Mouse (Mus musculus) v-Abl transformed pro-B cells (cell line): ENCODE results near the gene Bptf.

ENCODE experiments used
- in situ Hi-C, 2 experiments: fragments of 400-800 bp; cut with MboI; formaldehyde crosslinking; loops; one replicate each; pipeline ENCODE4 v1.15.1; 2025; ENCODE audit not compliant: unreplicated experiment in 2 of 2

Gene Bptf

DNA sequence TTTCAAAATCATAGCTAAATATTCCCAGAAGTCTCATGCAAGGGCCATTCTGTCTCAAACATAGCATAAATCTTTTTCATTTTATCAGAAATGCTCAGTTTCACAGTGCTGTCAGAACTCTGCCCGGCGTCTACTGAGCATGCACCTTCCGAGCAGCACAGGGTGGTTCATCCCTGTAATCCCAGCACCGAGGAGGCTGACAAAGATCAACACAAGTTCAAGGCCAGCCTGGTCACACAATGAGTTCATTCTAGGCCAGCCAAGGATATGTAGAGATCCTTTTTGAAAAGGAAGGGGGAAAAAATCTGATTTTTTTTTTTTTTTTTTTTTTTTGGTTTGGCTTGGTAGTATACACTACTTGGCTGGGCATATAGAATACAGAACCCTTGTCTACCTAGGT, 6.9 kb downstream of the Bptf start:
- in situ Hi-C loops, result no loop called here

DNA sequence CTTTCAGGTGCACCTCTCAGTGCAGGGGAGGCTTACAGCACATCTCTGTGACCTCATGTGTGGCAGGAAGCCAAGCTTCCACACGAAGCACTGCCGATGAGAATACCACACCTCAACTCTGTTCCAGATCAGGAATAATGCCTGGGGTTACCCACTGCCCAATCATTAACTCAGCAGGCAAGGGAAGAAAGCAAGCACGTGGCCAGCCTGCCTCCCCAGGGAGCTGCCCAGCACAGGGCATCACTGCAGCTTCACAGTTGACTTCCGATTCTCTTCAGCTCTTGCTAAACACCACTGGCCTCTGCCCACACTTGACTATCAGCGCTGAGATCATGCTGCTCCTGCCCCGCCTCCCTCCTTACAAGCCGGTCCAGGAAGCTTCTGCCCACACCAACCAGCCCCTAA, 7.6 kb downstream of the Bptf start:
- in situ Hi-C loops, result no loop called here

DNA sequence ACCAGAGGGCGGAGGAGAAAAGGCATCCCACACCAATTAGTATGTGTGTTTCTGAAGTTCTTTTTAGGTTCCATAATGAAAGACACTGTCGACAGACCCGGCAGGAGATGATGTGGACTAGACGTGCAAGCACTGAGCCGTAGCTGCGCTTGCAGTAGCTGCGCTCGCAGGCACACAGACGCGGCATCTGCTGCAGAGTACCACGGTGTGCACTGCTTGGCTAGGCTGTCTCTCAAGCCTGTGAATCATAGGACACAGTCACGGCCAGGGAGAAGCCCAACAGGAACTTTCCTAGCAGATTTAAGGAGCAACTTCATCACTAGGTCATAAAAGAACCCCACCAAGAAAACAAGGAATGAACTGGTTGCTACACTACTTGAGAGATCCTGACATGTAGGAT, 14.1 kb downstream of the Bptf start:
- in situ Hi-C loops, result no loop called here

- in situ Hi-C loops, result loop anchor here in 1 of 2 experiments (5.0 kb wide), 1 partner anchor 38 kb away; no protein-coding TSS in a partner anchor
These were observed 17.9 kb downstream of the Bptf start for GRCm38 (mm10) chr11:107113881-107114557.

DNA sequence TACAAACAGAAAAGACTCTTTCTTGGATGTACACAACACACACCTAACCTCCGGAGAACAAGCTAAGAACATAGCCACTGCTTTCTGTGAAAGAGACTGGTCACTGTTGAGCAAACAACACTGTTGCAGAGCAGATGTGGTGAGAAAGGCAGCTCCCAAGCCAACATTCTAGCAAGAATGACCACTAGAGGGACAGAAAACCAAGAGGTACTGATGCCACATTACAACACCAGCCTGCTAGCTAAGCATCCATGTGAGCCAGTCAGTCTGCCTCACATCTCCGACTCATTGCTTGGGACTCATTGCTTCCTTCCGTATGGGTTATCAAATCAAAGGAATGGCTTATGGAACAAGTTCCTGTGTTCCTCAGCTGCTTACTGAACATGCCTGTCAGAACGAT, 18.8 kb downstream of the Bptf start:
- in situ Hi-C loops, result loop anchor here in 1 of 2 experiments (5.0 kb wide), 1 partner anchor 39 kb away; no protein-coding TSS in a partner anchor

- in situ Hi-C loops, result loop anchor here (5.0 to 10.0 kb wide), 3 partner anchors 33 to 365 kb away; partner anchors contain the start of genes Pitpnc1 (in 1 of the 2) and Psmd12 (in 1 of the 2)
These were observed 22.3 kb downstream of the Bptf start for GRCm38 (mm10) chr11:107109669-107110068.

GRCm38 (mm10) chr11:107108892-107109291, 23.0 kb downstream of the Bptf start:
- in situ Hi-C loops, result loop anchor here in 1 of 2 experiments (5.0 to 10.0 kb wide), 2 partner anchors 33 to 366 kb away; partner anchors contain the start of genes Pitpnc1 and Psmd12

- in situ Hi-C loops, result loop anchor here in 1 of 2 experiments (5.0 to 10.0 kb wide), 2 partner anchors 35 to 367 kb away; partner anchors contain the start of genes Pitpnc1 and Psmd12
These were observed 24.2 kb downstream of the Bptf start for GRCm38 (mm10) chr11:107107725-107108078.

- in situ Hi-C loops, result loop anchor here in 1 of 2 experiments (5.0 to 10.0 kb wide), 2 partner anchors 35 to 368 kb away; partner anchors contain the start of genes Pitpnc1 and Psmd12
These were observed 24.8 kb downstream of the Bptf start for GRCm38 (mm10) chr11:107106978-107107724.

GRCm38 (mm10) chr11:107106461-107106860, 25.5 kb downstream of the Bptf start:
- in situ Hi-C loops, result loop anchor here in 1 of 2 experiments (5.0 to 10.0 kb wide), 2 partner anchors 36 to 368 kb away; partner anchors contain the start of genes Pitpnc1 and Psmd12

- in situ Hi-C loops, result loop anchor here in 1 of 2 experiments (5.0 to 10.0 kb wide), 2 partner anchors 37 to 370 kb away; partner anchors contain the start of genes Pitpnc1 and Psmd12
These were observed 26.7 kb downstream of the Bptf start for GRCm38 (mm10) chr11:107105227-107105626.

- in situ Hi-C loops, result loop anchor here in 1 of 2 experiments (10.0 kb wide), 1 partner anchor 371 kb away; the partner anchor contains the start of genes Pitpnc1 and Psmd12
These were observed 28.2 kb downstream of the Bptf start for GRCm38 (mm10) chr11:107103736-107104135.

- in situ Hi-C loops, result loop anchor here in 1 of 2 experiments (10.0 kb wide), 1 partner anchor 372 kb away; the partner anchor contains the start of genes Pitpnc1 and Psmd12
These were observed 28.7 kb downstream of the Bptf start for GRCm38 (mm10) chr11:107103224-107103589.

GRCm38 (mm10) chr11:107102465-107103223, 29.3 kb downstream of the Bptf start:
- in situ Hi-C loops, result loop anchor here in 1 of 2 experiments (10.0 kb wide), 1 partner anchor 372 kb away; the partner anchor contains the start of genes Pitpnc1 and Psmd12

GRCm38 (mm10) chr11:107096973-107097372, 35.0 kb downstream of the Bptf start:
- in situ Hi-C loops, result loop anchor here in 1 of 2 experiments (5.0 kb wide), 1 partner anchor 35 kb away; no protein-coding TSS in a partner anchor

DNA sequence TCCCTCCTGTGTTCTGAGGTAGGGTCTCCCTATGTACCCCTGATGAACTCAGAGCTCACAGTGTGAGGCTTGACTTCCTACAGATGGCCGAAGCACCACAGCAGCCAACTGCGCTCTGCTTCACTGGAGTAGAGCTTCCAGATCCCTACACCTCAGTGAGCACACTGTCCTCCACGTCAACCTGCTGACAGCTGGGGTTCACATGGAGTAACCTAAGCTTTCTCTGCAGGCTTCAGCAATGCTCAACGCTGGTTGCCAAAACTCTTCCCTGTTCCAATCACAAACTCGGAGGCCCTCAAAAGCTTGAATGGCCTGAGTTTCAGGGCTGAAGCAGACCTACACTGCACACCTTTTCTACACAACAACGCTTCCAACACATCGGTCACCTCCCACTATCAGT, 38.1 kb downstream of the Bptf start:
- in situ Hi-C loops, result no loop called here

GRCm38 (mm10) chr11:107092637-107093036, 39.3 kb downstream of the Bptf start:
- in situ Hi-C loops, result no loop called here

GRCm38 (mm10) chr11:107085866-107086265, 46.1 kb downstream of the Bptf start:
- in situ Hi-C loops, result loop anchor here in 1 of 2 experiments (10.0 kb wide), 1 partner anchor 51 kb away; no protein-coding TSS in a partner anchor

- in situ Hi-C loops, result loop anchor here in 1 of 2 experiments (10.0 kb wide), 1 partner anchor 49 kb away; no protein-coding TSS in a partner anchor
These were observed 48.4 kb downstream of the Bptf start for GRCm38 (mm10) chr11:107083480-107083879.
